Mouse (Mus musculus): Measurements from ENCODE around the gene Camta1.

DNA sequence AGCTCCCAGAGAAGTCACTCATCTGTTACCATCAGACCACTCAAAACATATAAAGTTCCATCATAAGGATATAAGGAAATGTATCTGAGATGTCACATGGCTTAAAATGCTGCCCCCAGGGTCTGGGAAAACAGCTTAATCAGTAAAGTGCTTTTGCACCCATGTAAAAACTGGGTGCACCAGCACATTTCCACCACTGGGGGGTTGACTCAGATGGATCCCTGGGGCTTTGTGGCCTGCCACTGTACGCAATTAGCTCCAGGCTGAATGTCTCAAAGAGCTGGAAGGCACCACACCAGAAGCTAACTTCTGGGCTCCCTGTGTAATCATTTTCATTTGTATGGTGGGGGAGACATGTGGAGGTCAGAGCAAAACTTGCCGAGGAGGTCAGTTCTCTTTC, 10.5 kb downstream of the Camta1 start:
- TF ChIP-seq CTCF (IDR thresholded peaks at IDR 0.05; ENCODE audit: low read depth) = peak; percentile 83
- TF ChIP-seq EP300 (IDR thresholded peaks at IDR 0.05; ENCODE audit: low read depth) = no peak
